Mouse (Mus musculus): ENCODE measurements around the gene Cbr2. TPM values are rescaled to one million over a fixed set of nuclear protein-coding genes. Genes with fewer than 3 reads are reported as not detected.

Cbr2 gene
- polyA plus RNA-seq, 1 experiment from 2014 or later, result 179 TPM

GRCm38 (mm10) chr11:120712771-120713568 is 18.9 kb downstream of the Cbr2 start:
- DNase-seq (ENCODE audit: low spot score), result peak; percentile 81

GRCm38 (mm10) chr11:120711980-120712604 is 19.8 kb downstream of the Cbr2 start:
- no peak for DNase-seq (ENCODE audit: low spot score)

- no peak for DNase-seq (ENCODE audit: low spot score)
These were observed 21.2 kb downstream of the Cbr2 start for GRCm38 (mm10) chr11:120710672-120711071.

- DNase-seq (ENCODE audit: low spot score), result no peak
These were observed 22.4 kb downstream of the Cbr2 start for GRCm38 (mm10) chr11:120709551-120709950.

GRCm38 (mm10) chr11:120707969-120708368 is 23.9 kb downstream of the Cbr2 start:
- DNase-seq (ENCODE audit: low spot score), result no peak

- no peak for DNase-seq (ENCODE audit: low spot score)
These were observed 24.7 kb downstream of the Cbr2 start for GRCm38 (mm10) chr11:120707225-120707624.

- DNase-seq (ENCODE audit: low spot score), result no peak
These were observed 25.8 kb downstream of the Cbr2 start for GRCm38 (mm10) chr11:120706120-120706519.

- no peak for DNase-seq (ENCODE audit: low spot score)
These were observed 27.2 kb downstream of the Cbr2 start for GRCm38 (mm10) chr11:120704486-120705325.

- DNase-seq (ENCODE audit: low spot score), result no peak
These were observed 28.0 kb downstream of the Cbr2 start for GRCm38 (mm10) chr11:120703696-120704454.

GRCm38 (mm10) chr11:120697741-120698140 is 34.2 kb downstream of the Cbr2 start:
- DNase-seq (ENCODE audit: low spot score), result no peak

- DNase-seq (ENCODE audit: low spot score), result no peak
These were observed 35.3 kb downstream of the Cbr2 start for GRCm38 (mm10) chr11:120696568-120696967.

- no peak for DNase-seq (ENCODE audit: low spot score)
These were observed 36.3 kb downstream of the Cbr2 start for GRCm38 (mm10) chr11:120695641-120696040.

- no peak for DNase-seq (ENCODE audit: low spot score)
These were observed 36.7 kb downstream of the Cbr2 start for GRCm38 (mm10) chr11:120695184-120695583.

- no peak for DNase-seq (ENCODE audit: low spot score)
These were observed 38.5 kb downstream of the Cbr2 start for GRCm38 (mm10) chr11:120693461-120693860.

- no peak for DNase-seq (ENCODE audit: low spot score)
These were observed 39.4 kb downstream of the Cbr2 start for GRCm38 (mm10) chr11:120692471-120693011.

GRCm38 (mm10) chr11:120689365-120689764 is 42.5 kb downstream of the Cbr2 start:
- no peak for DNase-seq (ENCODE audit: low spot score)

GRCm38 (mm10) chr11:120686650-120687272 is 45.2 kb downstream of the Cbr2 start:
- DNase-seq (ENCODE audit: low spot score), result no peak

- DNase-seq (ENCODE audit: low spot score), result no peak
These were observed 47.3 kb downstream of the Cbr2 start for GRCm38 (mm10) chr11:120684660-120685059.

GRCm38 (mm10) chr11:120684086-120684485 is 47.8 kb downstream of the Cbr2 start:
- no peak for DNase-seq (ENCODE audit: low spot score)

- no peak for DNase-seq (ENCODE audit: low spot score)
These were observed 48.4 kb downstream of the Cbr2 start for GRCm38 (mm10) chr11:120683536-120683935.
